Mouse (Mus musculus) hindbrain, embryonic 14.5 days (tissue): ENCODE data around the gene Med12. TPM values are rescaled to one million over a fixed set of nuclear protein-coding genes. Genes with fewer than 3 reads are reported as not detected.

Experiments used
- ATAC-seq: fragments of 200-750 bp; cut with Nextera tagmentation; 2 replicates; pipeline ENCODE4 v1.8.0; 2017; ENCODE audit warnings: moderate number of reproducible peaks, mild to moderate bottlenecking, moderate TSS enrichment, moderate library complexity; ENCODE audit not compliant: low FRiP score
- DNase-seq: peaks from one replicate; pipeline ENCODE4 v3.0.0-alpha.2; 2015; ENCODE audit warnings: low spot score
- H3K27ac ChIP-seq: fragments of 300-500 bp; sonication (generic); 2 replicates; pipeline ENCODE4 v1.5.1; 2014; ENCODE audit warnings: mild to moderate bottlenecking, moderate library complexity
- H3K27me3 ChIP-seq: fragments of 300-500 bp; sonication (generic); 2 replicates; pipeline ENCODE4 v1.6.1; 2014; ENCODE audit warnings: mild to moderate bottlenecking, low read length, mixed read lengths; ENCODE audit not compliant: control insufficient read depth, insufficient read depth
- H3K36me3 ChIP-seq: fragments of 300-500 bp; sonication (generic); replicated peaks from 2 replicates; pipeline ENCODE4 v1.6.1; 2014; ENCODE audit not compliant: control insufficient read depth, insufficient read depth
- H3K4me1 ChIP-seq: fragments of 300-500 bp; sonication (generic); replicated peaks from 2 replicates; pipeline ENCODE4 v1.6.1; 2014; ENCODE audit warnings: antibody characterized with exemption, low read length, mixed read lengths; ENCODE audit not compliant: control insufficient read depth, insufficient read depth
- H3K4me2 ChIP-seq: fragments of 300-500 bp; sonication (generic); replicated peaks from 2 replicates; pipeline ENCODE4 v1.6.1; 2014; ENCODE audit warnings: mild to moderate bottlenecking, moderate library complexity
- H3K4me3 ChIP-seq: fragments of 300-500 bp; sonication (generic); replicated peaks from 2 replicates; pipeline ENCODE4 v1.5.1; 2014; ENCODE audit warnings: mild to moderate bottlenecking, low read length
- H3K9ac ChIP-seq: fragments of 300-500 bp; sonication (generic); 2 replicates; pipeline ENCODE4 v1.6.1; 2014
- H3K9me3 ChIP-seq: fragments of 300-500 bp; sonication (generic); 2 replicates; pipeline ENCODE4 v1.6.1; 2016; ENCODE audit warnings: low read length; ENCODE audit not compliant: control insufficient read depth
- WGBS: fragments of 180-500 bp; shearing (Covaris S2); extraction: QIAGEN DNeasy Blood & Tissue Kit; methylation state at CpG from one replicate; pipeline ENCODE4 v1.1.7; 2014; 5-methylcytosine and 5-hydroxymethylcytosine counted together
- polyA plus RNA-seq: library from polyadenylated mRNA; unstranded; fragments of >200 nt; fragmentation: Nextera tagmentation; extraction: Ambion mirVana; gene quantifications from 2 replicates; pipeline ENCODE4 v1.2.1, GENCODE M21; 2014

The Med12 gene
- polyA plus RNA-seq, 1 experiment from 2014 or later, result 33.9 TPM

DNA sequence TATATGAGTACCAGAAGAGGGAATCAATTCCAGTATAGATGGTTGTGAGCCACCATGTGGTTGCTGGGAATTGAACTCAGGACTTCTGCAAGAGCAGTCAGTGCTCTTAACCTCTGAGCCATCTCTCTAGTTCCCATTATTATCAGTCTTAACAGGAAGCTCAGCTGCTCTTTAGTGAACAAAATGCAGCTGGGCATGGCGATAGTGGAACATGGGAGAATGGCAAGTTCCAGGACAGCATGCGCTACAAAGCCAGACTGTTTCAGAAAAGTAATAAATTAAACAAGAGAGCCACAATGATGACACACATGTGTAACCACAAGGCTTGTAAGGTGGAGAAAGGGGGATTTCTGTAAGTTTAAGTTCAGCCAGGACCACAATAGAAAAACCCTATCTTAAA lies 71.6 kb downstream of the Med12 start:
- H3K4me2 ChIP-seq, result no peak overlapping the region
- no peaks in the 10 kb centered on the region for H3K4me1 ChIP-seq
- ATAC-seq (no peak), DNase-seq (no peak)
- 85% methylated on average over 2 of the region's 2 CpGs for WGBS
- H3K4me3 ChIP-seq, result no peak overlapping the region
- H3K36me3 ChIP-seq, result no peaks in the 10 kb centered on the region
- H3K9me3 ChIP-seq, result no peaks in the 10 kb centered on the region
- no peak overlapping the region for H3K27ac ChIP-seq
- H3K27me3 ChIP-seq, result peaks cover 8% of the 10 kb centered on the region; the same call in 1 of the 2 replicates
- H3K9ac ChIP-seq, result no peak overlapping the region

DNA sequence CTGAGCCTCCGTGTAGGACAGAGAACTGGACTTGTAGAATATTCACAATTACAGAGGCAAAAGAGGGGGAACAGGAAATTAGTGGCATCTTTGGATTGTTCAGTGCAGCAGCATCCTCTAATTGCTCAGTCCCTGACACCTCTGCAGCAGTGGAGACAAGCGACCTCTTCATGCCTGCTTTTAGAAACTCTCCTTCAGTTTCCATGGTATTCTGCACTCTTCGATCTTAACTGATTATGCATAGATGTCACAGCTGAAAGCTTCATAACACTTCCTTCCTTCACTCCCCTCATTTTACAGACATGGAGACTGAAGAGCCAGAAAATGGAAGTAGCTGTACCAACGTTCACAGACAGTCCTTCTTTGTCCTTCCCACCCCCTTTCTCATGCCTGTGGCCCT lies 72.6 kb downstream of the Med12 start:
- WGBS, result 58% methylated on average over 4 of the region's 4 CpGs
- Histone ChIP-seq H3K27me3 (peaks cover 8% of the 10 kb centered on the region; the same call in 1 of the 2 replicates), H3K9me3 (no peaks in the 10 kb centered on the region), H3K36me3 (no peaks in the 10 kb centered on the region), H3K4me1 (no peaks in the 10 kb centered on the region), H3K4me3 (no peak overlapping the region), H3K27ac (no peak overlapping the region), H3K4me2 (no peak overlapping the region), H3K9ac (no peak overlapping the region)
- DNase-seq, result no peak
- no peak for ATAC-seq

Other genes starting within 250 kb of the Med12 start
- 0.17 TPM in 1 of 2 replicates, not detected in the other for gene Tex11, start 214.4 kb upstream of the Med12 start, polyA plus RNA-seq
- 3.8 and 6.7 TPM in 2 replicates for gene Slc7a3, start 188.0 kb upstream of the Med12 start, polyA plus RNA-seq
- gene Snx12, start 51.5 kb upstream of the Med12 start, polyA plus RNA-seq, result 41.4 and 42.3 TPM in 2 replicates
- 0.81 and 0.99 TPM in 2 replicates for gene Foxo4, start 19.5 kb upstream of the Med12 start, polyA plus RNA-seq
- not detected in 2 replicates for gene Gm614, start 10.0 kb upstream of the Med12 start, polyA plus RNA-seq
- gene Il2rg, start 5.8 kb upstream of the Med12 start, polyA plus RNA-seq, result 4.9 and 7.6 TPM in 2 replicates
- not detected in 2 replicates for gene Gm20489, start 5.0 kb upstream of the Med12 start, polyA plus RNA-seq
- 95.9 and 116 TPM in 2 replicates for gene Nlgn3, start 25.1 kb downstream of the Med12 start, polyA plus RNA-seq
- 0.96 and 1.3 TPM in 2 replicates for gene Gjb1, start 102.3 kb downstream of the Med12 start, polyA plus RNA-seq
- 66.6 and 72.7 TPM in 2 replicates for gene Zmym3, start 146.8 kb downstream of the Med12 start, polyA plus RNA-seq
- gene Nono, start 155.3 kb downstream of the Med12 start, polyA plus RNA-seq, result 256 and 283 TPM in 2 replicates
- gene Itgb1bp2, start 175.1 kb downstream of the Med12 start, polyA plus RNA-seq, result 0.69 and 0.90 TPM in 2 replicates